Mouse (Mus musculus): ENCODE measurements at regions not wholly inside any gene's neighbourhood (a gene's known extent, or its start where the extent isn't known, plus 50 kb on each side); places are given as distances from the start of the nearest gene placed in this dataset.

GRCm38 (mm10) chr9:115361191-115361590 lies 51.0 kb upstream of the Stt3b start:
- no peak for DNase-seq

DNA sequence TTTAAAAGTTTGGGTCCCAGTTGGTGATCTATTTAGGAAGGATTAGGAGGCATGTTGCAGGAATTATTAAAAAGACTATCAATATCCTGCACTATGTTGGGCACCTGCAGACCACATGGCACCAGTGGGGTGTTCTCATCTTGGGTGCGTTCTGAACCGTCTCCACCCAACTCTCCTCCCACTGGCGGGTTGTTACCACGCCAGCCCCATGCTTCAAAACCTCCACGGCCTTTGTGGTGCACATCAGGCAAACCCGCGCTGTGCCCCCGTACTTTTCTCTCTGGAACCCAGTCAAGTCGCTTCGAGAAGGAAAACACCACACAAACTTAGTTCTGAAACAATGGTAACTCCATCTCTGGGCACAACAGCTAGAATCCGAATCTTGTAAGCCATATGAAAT lies 51.7 kb upstream of the Stt3b start:
- no peak for DNase-seq

GRCm38 (mm10) chr9:115362486-115362885 lies 52.3 kb upstream of the Stt3b start:
- no peak for DNase-seq

GRCm38 (mm10) chr9:115364919-115365861 lies 55.0 kb upstream of the Stt3b start:
- no peak for DNase-seq

- DNase-seq = no peak
Observed at GRCm38 (mm10) chr9:115367808-115368207, 57.6 kb upstream of the Stt3b start.

DNA sequence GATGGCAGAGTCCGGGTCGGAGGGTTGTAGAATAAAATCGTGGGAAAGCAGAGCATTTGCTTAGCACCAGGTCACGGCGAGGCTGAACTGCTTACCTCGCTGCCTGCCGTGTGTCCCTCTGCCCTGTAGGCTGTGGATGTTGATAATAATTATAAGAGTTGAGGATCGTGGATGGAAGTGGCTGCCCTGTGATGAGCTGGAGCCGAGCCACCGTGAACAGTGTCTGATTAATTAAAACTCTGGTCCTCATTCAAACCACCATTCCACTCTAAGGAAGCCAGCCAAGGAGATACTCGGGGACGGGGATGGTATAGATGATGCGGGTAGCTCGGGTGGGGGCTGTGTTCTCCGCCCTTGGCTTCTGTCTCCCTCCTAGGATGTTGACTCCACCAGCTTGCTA lies 70.1 kb upstream of the Stt3b start:
- DNase-seq = no peak

DNA sequence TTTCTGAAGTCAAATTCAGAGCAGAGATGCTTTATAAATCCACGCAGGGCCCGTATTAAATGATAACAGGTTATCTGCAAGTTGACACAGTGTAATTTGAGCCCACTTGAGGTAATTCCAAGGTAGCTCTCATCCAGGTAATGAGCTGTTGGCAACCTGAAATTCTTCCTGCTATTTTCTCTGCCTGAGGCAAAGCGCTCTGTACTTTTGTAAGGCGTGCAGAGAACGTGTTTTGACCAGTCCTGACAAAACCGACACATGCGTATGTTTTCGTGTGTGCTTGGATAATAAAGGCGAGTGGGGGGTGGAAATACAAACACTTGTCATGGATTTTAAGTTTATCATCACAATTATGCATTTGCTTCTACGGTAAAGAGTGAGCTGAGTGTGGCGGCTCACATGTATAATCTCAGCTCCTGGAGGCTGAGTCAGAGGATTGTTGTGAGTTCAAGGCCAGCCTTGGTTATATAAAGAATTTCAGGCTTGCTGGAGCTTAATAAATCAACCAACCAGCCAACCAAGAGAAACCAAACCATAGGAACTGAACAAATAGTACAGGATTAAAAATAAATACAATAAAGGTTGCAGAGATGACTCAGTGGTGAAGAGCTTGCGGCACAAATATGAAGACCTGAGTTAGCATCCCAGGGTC lies 72.7 kb upstream of the Stt3b start:
- DNase-seq = no peak

GRCm38 (mm10) chr9:115383935-115384334 lies 73.7 kb upstream of the Stt3b start:
- DNase-seq = peak; percentile 51 to 68

DNA sequence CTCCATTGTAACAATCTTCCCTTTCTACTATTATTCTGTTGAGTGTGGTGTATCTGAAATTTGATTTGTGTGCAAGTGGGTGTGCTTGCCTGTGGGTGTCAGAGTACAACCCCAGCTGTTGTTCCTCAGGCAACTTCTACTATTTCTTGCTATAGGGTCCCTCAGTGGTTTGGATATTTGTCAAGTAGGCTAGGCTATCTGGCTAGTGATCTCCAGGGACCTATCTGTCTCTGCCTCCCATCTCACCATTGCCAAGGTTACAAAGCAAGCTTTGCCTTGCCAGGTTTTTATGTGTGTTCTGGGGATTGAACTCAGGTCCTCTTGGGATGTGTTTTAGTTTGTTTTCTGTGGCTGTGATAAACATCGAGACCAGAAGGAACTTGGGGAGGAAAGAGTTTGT lies 74.1 kb upstream of the Stt3b start:
- DNase-seq = peak in 1 of 2 experiments; percentile 13

DNA sequence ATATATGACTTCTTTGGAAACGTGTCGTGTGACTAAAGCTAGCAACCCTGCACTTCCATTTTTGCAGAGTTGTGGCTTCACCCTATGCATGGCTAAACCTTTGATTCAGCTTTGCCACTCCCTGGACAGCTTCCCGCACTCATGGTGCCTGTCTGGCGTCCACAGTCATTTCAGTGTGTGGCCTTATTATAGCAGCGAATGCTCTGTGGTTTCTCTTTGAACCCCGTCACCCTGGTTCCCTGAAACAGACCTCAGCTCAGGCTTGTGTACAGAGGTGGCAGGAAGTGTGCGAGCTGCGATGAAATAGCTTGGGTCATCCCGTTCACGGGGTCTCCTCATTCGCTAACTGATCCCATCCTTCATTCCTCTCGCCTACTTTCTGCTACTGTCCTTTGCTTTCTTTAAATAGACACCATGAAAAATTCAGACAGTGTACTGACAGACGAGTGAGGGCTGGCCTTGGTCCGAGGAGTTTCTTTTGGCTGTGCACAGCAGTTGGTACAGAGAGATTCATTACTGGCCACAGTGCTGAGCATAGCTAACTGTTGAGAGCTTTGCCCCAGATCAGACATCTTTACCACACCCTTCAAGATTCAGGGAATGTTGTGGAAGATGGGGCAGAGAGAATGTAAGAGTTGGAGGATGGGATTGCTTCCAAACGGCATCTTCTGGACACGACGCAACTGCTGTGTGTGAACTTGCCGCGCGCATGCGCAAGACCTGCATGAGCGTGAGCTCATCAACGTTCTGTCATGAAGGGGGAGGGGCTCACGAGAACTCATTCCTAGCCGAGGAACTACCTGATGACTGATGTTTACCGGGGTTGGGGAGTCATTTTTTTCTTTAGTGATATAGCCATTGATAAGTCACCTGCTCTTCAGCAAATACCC lies 77.5 kb upstream of the Stt3b start:
- DNase-seq = no peak

DNA sequence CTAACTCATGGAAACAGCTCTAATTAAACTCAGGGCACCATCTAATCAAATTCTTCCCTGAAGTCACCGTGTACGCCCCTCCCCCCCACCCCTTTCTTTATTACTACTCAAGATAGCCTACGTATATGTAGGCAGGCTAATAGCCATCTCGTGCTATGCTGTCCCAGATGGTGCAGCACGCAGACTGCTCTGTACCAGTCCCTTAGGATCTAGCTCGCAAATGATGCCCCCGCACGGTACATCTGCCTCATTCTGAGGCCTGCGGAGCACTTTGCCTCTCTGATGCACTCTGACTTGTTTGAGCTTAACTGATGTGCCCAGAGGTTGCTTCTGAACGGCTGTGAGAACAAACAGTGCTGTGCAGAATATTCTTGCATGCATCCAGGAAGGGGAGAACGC lies 78.1 kb upstream of the Stt3b start:
- DNase-seq = no peak

- DNase-seq = no peak
Observed at GRCm38 (mm10) chr9:115389082-115389481, 78.9 kb upstream of the Stt3b start.

- DNase-seq = peak; percentile 20 to 26
Observed at GRCm38 (mm10) chr9:115390880-115391281, 80.7 kb upstream of the Stt3b start.

DNA sequence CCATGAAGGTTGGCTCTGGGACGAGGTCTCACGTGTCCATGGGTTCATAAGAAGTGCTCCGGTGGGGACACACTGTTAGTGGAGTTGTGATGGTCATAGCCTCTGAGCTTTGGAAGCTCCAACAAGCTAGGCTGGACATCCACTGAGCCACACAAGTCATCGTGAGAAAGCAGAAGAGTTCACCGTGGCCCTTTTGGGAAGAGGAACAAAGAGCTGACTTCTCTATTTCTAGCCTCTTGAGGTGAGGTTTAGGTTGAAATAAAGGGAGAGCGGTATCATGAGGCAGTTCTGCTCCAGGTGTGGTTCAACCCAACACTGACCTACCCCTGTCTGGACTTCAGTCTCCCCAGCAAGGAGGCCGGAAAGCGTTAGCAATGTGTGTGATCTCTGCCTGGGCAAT lies 85.3 kb upstream of the Stt3b start:
- DNase-seq = no peak

DNA sequence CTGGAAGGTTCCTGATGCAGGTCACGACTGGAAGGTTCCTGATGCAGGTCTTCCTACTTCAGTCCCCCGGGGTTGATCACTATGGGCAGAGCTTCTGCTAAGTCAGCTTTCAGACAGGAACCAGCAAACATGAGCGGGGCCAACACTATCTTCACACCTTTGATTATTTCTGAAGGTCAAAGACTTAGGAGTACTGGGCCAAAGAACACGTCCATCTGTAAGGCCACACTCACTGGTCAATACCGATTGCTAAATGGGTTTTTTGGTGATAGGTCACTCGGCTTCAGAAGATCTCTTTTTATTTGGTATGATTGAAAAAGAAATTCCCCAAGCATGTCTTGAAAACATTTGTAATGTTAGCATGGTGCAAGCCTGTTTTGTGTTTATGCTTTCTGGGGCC lies 90.2 kb upstream of the Stt3b start:
- DNase-seq = no peak

- no peak for DNase-seq
Observed at GRCm38 (mm10) chr9:115401405-115402151, 91.4 kb upstream of the Stt3b start.

- no peak for DNase-seq
Observed at GRCm38 (mm10) chr9:115402661-115403060, 92.4 kb upstream of the Stt3b start.

DNA sequence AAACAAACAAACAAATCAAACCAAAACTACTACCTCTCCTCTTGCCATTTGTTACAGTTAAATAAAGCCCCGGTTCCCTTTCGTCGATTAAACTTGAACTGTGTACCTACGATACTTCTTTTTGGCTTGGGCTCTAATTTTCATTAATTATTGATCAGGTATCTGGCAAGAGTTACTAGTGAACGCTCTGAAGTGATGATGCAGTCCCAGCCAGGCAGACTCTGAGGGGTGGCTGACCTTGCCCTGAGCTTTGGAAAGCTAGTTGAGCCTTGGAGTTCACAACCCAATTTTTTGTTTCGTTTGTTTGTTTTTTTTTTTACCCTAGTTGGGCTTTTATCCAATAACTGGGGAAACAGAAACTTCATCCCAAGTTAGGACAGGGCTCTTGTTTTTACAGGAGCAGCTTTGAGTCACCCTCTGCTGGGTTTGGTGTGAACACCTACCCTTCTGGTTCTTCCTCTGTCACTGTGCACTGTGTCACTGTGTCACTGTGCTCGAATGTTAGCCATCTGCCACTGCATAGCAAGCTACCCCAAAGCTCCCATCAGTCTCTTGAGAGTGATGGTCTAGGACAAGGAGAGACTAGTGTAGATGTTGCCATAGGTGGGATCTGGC lies 93.2 kb upstream of the Stt3b start:
- no peak for DNase-seq

DNA sequence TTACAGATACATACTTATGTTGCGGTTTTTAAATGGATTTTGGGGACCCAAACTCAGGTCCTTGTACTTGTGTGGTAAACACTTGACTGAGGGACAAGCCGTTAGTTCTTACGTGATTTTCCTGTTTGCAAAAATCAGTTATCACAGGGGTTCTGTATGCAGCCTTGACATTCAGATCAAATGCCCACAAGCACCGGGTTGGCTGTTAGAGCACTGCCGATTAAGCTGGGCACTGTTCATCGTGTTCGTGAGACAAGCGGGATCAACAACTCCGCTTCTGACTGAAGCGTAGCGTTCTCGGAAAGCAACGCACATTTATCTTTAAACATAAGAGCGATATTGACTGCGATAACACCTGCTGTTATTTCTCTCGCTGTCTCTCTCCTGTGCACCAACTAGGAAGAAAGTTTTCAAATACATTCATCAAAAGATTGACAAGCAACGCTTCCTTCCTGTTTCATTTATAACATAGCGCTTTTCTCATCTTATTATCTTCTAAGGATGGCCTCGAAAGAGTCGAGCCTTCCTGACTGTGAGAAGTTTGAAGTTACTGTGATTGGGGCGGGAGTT lies 97.8 kb upstream of the Stt3b start:
- DNase-seq = no peak

DNA sequence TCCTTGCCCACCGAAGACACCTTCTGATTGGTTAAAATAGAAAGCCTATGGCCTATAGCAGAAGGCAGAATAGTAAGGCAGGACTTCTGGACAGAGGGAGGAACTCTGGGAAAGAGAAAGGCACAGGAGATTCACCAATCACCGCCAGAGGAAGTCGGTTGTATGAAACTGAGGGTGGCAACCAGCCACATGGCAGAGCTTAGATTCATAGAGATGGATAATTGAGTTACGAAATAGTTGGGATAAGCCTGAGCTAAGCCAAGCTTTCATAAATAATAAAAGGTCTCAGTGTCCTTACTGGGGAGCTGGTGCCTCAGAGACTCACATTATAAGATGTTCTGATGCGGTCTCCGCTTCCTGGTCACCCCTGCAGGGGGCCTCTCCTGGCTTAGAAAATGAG lies 98.7 kb upstream of the Stt3b start:
- no peak for DNase-seq

GRCm38 (mm10) chr9:115414190-115414589 lies 104.0 kb upstream of the Stt3b start:
- no peak for DNase-seq
